Mouse (Mus musculus) ES-Bruce4 (cell line): Measurements from ENCODE around the gene Yif1b.

Experiments
- CTCF ChIP-seq: IDR thresholded peaks from one replicate; pipeline ENCODE4 v1.8.1; 2011; ENCODE audit warnings: low read depth, low read length
- POLR2A ChIP-seq: IDR thresholded peaks from one replicate; pipeline ENCODE4 v1.8.1; 2011; ENCODE audit warnings: low read length; ENCODE audit not compliant: insufficient read depth

- TF ChIP-seq CTCF (no peak), POLR2A (no peak)
These were observed 42.7 kb downstream of the Yif1b start for GRCm38 (mm10) chr7:29280801-29281200.
